Mouse (Mus musculus): ENCODE measurements around the gene Dcp1a.
A peak's percentile ranks its signal among the peaks of the same experiment; 100 is the strongest.

The Dcp1a gene

GRCm38 (mm10) chr14:30561470-30562187 is 82.3 kb downstream of the Dcp1a start:
- no peak for DNase-seq

GRCm38 (mm10) chr14:30562343-30562742 is 83.0 kb downstream of the Dcp1a start:
- DNase-seq = no peak

- no peak for DNase-seq
Measured at GRCm38 (mm10) chr14:30564451-30564850, 85.1 kb downstream of the Dcp1a start.

GRCm38 (mm10) chr14:30566317-30566716 is 87.0 kb downstream of the Dcp1a start:
- DNase-seq = no peak

- no peak for DNase-seq
Measured at GRCm38 (mm10) chr14:30568016-30568415, 88.7 kb downstream of the Dcp1a start.

GRCm38 (mm10) chr14:30570303-30570702 is 91.0 kb downstream of the Dcp1a start:
- no peak for DNase-seq

- no peak for DNase-seq
Measured at GRCm38 (mm10) chr14:30572253-30572652, 92.9 kb downstream of the Dcp1a start.

GRCm38 (mm10) chr14:30573235-30573634 is 93.9 kb downstream of the Dcp1a start:
- DNase-seq = no peak

- peak; percentile 57 to 70 for DNase-seq
Measured at GRCm38 (mm10) chr14:30573983-30574584, 94.7 kb downstream of the Dcp1a start.

- no peak for DNase-seq
Measured at GRCm38 (mm10) chr14:30575791-30576190, 96.5 kb downstream of the Dcp1a start.

- DNase-seq = no peak
Measured at GRCm38 (mm10) chr14:30576260-30576659, 96.9 kb downstream of the Dcp1a start.
